Mouse (Mus musculus): Measurements from ENCODE around the gene Lpcat1. TPM values are rescaled to one million over a fixed set of nuclear protein-coding genes. Genes with fewer than 3 reads are reported as not detected.

Gene Lpcat1
- polyA plus RNA-seq, 1 experiment from 2014 or later = 47.7 TPM

- Histone ChIP-seq H3K36me3 (ENCODE audit: control insufficient read depth, insufficient read depth, low read length) (no peaks in the 10 kb centered on the region), H3K4me3 (ENCODE audit: low read depth, low read length) (no peak overlapping the region), H3K9ac (ENCODE audit: low read length) (no peak overlapping the region), H3K4me2 (ENCODE audit: low read depth, severe bottlenecking) (no peak overlapping the region), H3K4me1 (ENCODE audit: control insufficient read depth, insufficient read depth, low read length) (no peaks in the 10 kb centered on the region), H3K27ac (replicated peaks; ENCODE audit: low read depth, low read length) (no peak overlapping the region), H3K9me3 (ENCODE audit: control insufficient read depth, low read length) (no peaks in the 10 kb centered on the region), H3K27me3 (ENCODE audit: control insufficient read depth, insufficient read depth, low read length) (no peaks in the 10 kb centered on the region)
- DNase-seq (ENCODE audit: low spot score) (no peak), ATAC-seq (ENCODE audit: insufficient number of reproducible peaks, low FRiP score, low TSS enrichment, low read depth) (no peak)
- 89% methylated on average over 3 of the region's 3 CpGs for WGBS
Observed at GRCm38 (mm10) chr13:73453503-73454217, 13.3 kb upstream of the Lpcat1 start.

- no peaks in the 10 kb centered on the region for H3K36me3 ChIP-seq (ENCODE audit: control insufficient read depth, insufficient read depth, low read length)
- H3K4me1 ChIP-seq (ENCODE audit: control insufficient read depth, insufficient read depth, low read length) = no peaks in the 10 kb centered on the region
- no peaks in the 10 kb centered on the region for H3K27me3 ChIP-seq (ENCODE audit: control insufficient read depth, insufficient read depth, low read length)
- no peak for DNase-seq (ENCODE audit: low spot score)
- no peak overlapping the region for H3K9ac ChIP-seq (ENCODE audit: low read length)
- H3K9me3 ChIP-seq (ENCODE audit: control insufficient read depth, low read length) = no peaks in the 10 kb centered on the region
- no peak overlapping the region for H3K4me3 ChIP-seq (ENCODE audit: low read depth, low read length)
- no peak overlapping the region for H3K4me2 ChIP-seq (ENCODE audit: low read depth, severe bottlenecking)
- no peak for ATAC-seq (ENCODE audit: insufficient number of reproducible peaks, low FRiP score, low TSS enrichment, low read depth)
- WGBS = 79% methylated on average over 3 of the region's 3 CpGs
- no peak overlapping the region for H3K27ac ChIP-seq (replicated peaks; ENCODE audit: low read depth, low read length)
Observed at GRCm38 (mm10) chr13:73455328-73455727, 11.7 kb upstream of the Lpcat1 start.

DNA sequence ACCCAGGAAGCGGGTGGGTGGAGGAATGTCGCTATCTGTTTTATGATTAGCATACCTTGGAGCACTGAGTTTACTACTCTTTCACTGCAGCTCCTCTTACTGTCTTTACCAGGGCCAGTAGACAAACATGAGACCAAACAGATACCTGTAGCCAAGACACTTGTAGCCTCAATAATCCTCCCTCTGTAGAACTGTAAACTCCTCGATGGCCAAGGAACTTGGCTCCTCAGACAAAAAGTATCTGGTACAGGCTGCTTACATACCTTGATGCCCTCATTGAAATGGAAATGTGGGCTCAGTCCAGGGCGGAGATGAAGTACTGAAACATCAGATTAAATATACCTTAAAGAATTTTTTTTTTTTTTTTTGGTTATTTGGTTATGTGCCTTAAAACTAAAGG, 9.7 kb upstream of the Lpcat1 start:
- no peak overlapping the region for H3K4me2 ChIP-seq (ENCODE audit: low read depth, severe bottlenecking)

GRCm38 (mm10) chr13:73457741-73458140, 9.3 kb upstream of the Lpcat1 start:
- H3K36me3 ChIP-seq (ENCODE audit: control insufficient read depth, insufficient read depth, low read length) = no peaks in the 10 kb centered on the region
- no peak for ATAC-seq (ENCODE audit: insufficient number of reproducible peaks, low FRiP score, low TSS enrichment, low read depth)
- H3K27me3 ChIP-seq (ENCODE audit: control insufficient read depth, insufficient read depth, low read length) = no peaks in the 10 kb centered on the region
- H3K4me2 ChIP-seq (ENCODE audit: low read depth, severe bottlenecking) = no peak overlapping the region
- 84% methylated on average over 2 of the region's 2 CpGs for WGBS
- no peak overlapping the region for H3K9ac ChIP-seq (ENCODE audit: low read length)
- no peak for DNase-seq (ENCODE audit: low spot score)
- H3K27ac ChIP-seq (replicated peaks; ENCODE audit: low read depth, low read length) = no peak overlapping the region
- no peaks in the 10 kb centered on the region for H3K9me3 ChIP-seq (ENCODE audit: control insufficient read depth, low read length)
- no peaks in the 10 kb centered on the region for H3K4me1 ChIP-seq (ENCODE audit: control insufficient read depth, insufficient read depth, low read length)
- no peak overlapping the region for H3K4me3 ChIP-seq (ENCODE audit: low read depth, low read length)

More for the DNA sequence above, 9.7 kb upstream of the Lpcat1 start:
- H3K4me1 ChIP-seq (ENCODE audit: control insufficient read depth, insufficient read depth, low read length) = no peaks in the 10 kb centered on the region
- no peaks in the 10 kb centered on the region for H3K27me3 ChIP-seq (ENCODE audit: control insufficient read depth, insufficient read depth, low read length)
- no peak overlapping the region for H3K4me3 ChIP-seq (ENCODE audit: low read depth, low read length)
- no peak overlapping the region for H3K9ac ChIP-seq (ENCODE audit: low read length)
- no peak overlapping the region for H3K27ac ChIP-seq (replicated peaks; ENCODE audit: low read depth, low read length)
- DNase-seq (ENCODE audit: low spot score) = no peak
- WGBS = 88% methylated on average over 3 of the region's 4 CpGs
- no peaks in the 10 kb centered on the region for H3K9me3 ChIP-seq (ENCODE audit: control insufficient read depth, low read length)
- no peaks in the 10 kb centered on the region for H3K36me3 ChIP-seq (ENCODE audit: control insufficient read depth, insufficient read depth, low read length)
- no peak for ATAC-seq (ENCODE audit: insufficient number of reproducible peaks, low FRiP score, low TSS enrichment, low read depth)

DNA sequence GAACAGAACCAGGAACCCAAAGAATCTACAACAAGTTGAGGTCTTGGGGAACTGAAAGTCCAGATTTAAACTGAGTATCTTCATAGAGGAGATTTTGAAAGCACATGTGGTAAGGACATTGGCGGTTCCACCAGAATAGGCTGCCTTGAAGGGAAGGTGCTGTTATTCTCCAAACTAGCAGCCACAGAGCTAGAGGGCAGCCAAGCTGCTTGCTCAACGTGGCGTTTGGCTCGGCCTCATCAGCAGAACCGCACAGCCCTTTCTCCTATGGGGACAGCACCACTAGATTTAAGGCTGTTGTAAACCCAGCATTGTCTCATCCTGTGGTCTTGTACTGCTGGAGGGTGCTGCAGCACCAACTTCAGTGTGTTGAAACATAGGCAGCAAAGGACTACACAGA, 8.3 kb upstream of the Lpcat1 start:
- H3K36me3 ChIP-seq (ENCODE audit: control insufficient read depth, insufficient read depth, low read length) = no peaks in the 10 kb centered on the region
- no peak overlapping the region for H3K9ac ChIP-seq (ENCODE audit: low read length)
- H3K4me1 ChIP-seq (ENCODE audit: control insufficient read depth, insufficient read depth, low read length) = no peaks in the 10 kb centered on the region
- no peak overlapping the region for H3K4me3 ChIP-seq (ENCODE audit: low read depth, low read length)
- ATAC-seq (ENCODE audit: insufficient number of reproducible peaks, low FRiP score, low TSS enrichment, low read depth) = no peak
- no peak overlapping the region for H3K27ac ChIP-seq (replicated peaks; ENCODE audit: low read depth, low read length)
- 70% methylated on average over 5 of the region's 5 CpGs for WGBS
- no peak for DNase-seq (ENCODE audit: low spot score)
- no peak overlapping the region for H3K4me2 ChIP-seq (ENCODE audit: low read depth, severe bottlenecking)
- no peaks in the 10 kb centered on the region for H3K27me3 ChIP-seq (ENCODE audit: control insufficient read depth, insufficient read depth, low read length)
- H3K9me3 ChIP-seq (ENCODE audit: control insufficient read depth, low read length) = no peaks in the 10 kb centered on the region

- Histone ChIP-seq H3K4me3 (ENCODE audit: low read depth, low read length) (no peak overlapping the region), H3K9me3 (ENCODE audit: control insufficient read depth, low read length) (no peaks in the 10 kb centered on the region), H3K27ac (replicated peaks; ENCODE audit: low read depth, low read length) (no peak overlapping the region), H3K9ac (ENCODE audit: low read length) (no peak overlapping the region), H3K36me3 (ENCODE audit: control insufficient read depth, insufficient read depth, low read length) (no peaks in the 10 kb centered on the region), H3K4me1 (ENCODE audit: control insufficient read depth, insufficient read depth, low read length) (no peaks in the 10 kb centered on the region), H3K27me3 (ENCODE audit: control insufficient read depth, insufficient read depth, low read length) (no peaks in the 10 kb centered on the region), H3K4me2 (ENCODE audit: low read depth, severe bottlenecking) (no peak overlapping the region)
- no peak for ATAC-seq (ENCODE audit: insufficient number of reproducible peaks, low FRiP score, low TSS enrichment, low read depth)
- no peak for DNase-seq (ENCODE audit: low spot score)
- WGBS = 79% methylated on average over 7 of the region's 7 CpGs
Observed at GRCm38 (mm10) chr13:73459189-73459850, 7.7 kb upstream of the Lpcat1 start.

DNA sequence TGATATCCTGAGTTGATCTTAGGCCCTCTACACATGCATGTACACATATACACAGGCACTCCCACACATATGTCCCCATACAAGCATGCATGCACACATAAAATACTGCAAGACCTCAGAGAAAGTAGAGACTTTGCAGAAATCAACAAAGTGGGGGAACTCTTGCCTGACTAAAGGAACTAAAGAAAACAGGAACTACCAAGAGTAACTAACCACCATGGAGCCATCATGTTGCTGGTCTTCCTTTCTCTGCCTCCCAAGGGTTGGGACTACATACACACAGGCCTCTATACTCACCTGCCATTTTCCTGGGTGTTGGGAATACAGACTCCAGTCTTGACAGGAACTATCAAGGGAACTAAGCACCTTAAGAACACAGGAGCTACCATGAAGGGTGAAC, 5.4 kb upstream of the Lpcat1 start:
- Histone ChIP-seq H3K4me3 (ENCODE audit: low read depth, low read length) (no peak overlapping the region), H3K27me3 (ENCODE audit: control insufficient read depth, insufficient read depth, low read length) (no peaks in the 10 kb centered on the region), H3K9ac (ENCODE audit: low read length) (no peak overlapping the region), H3K4me1 (ENCODE audit: control insufficient read depth, insufficient read depth, low read length) (no peaks in the 10 kb centered on the region), H3K36me3 (ENCODE audit: control insufficient read depth, insufficient read depth, low read length) (no peaks in the 10 kb centered on the region), H3K4me2 (ENCODE audit: low read depth, severe bottlenecking) (no peak overlapping the region), H3K9me3 (ENCODE audit: control insufficient read depth, low read length) (no peaks in the 10 kb centered on the region), H3K27ac (replicated peaks; ENCODE audit: low read depth, low read length) (no peak overlapping the region)
- DNase-seq (ENCODE audit: low spot score) = no peak
- no peak for ATAC-seq (ENCODE audit: insufficient number of reproducible peaks, low FRiP score, low TSS enrichment, low read depth)

GRCm38 (mm10) chr13:73465156-73465555, 1.8 kb upstream of the Lpcat1 start:
- Histone ChIP-seq H3K4me1 (ENCODE audit: control insufficient read depth, insufficient read depth, low read length) (peaks cover 12% of the 10 kb centered on the region), H3K36me3 (ENCODE audit: control insufficient read depth, insufficient read depth, low read length) (peaks cover 2% of the 10 kb centered on the region; the same call in 1 of the 2 replicates), H3K27ac (replicated peaks; ENCODE audit: low read depth, low read length) (no peak overlapping the region), H3K9ac (ENCODE audit: low read length) (no peak overlapping the region), H3K27me3 (ENCODE audit: control insufficient read depth, insufficient read depth, low read length) (no peaks in the 10 kb centered on the region), H3K9me3 (ENCODE audit: control insufficient read depth, low read length) (no peaks in the 10 kb centered on the region), H3K4me2 (ENCODE audit: low read depth, severe bottlenecking) (no peak overlapping the region), H3K4me3 (ENCODE audit: low read depth, low read length) (no peak overlapping the region)
- no peak for ATAC-seq (ENCODE audit: insufficient number of reproducible peaks, low FRiP score, low TSS enrichment, low read depth)
- 63% methylated on average over 2 of the region's 2 CpGs for WGBS
- no peak for DNase-seq (ENCODE audit: low spot score)

Data from limb, embryonic 11.5 days (tissue).